Mouse (Mus musculus): Measurements from ENCODE around the gene Amph. TPM values are rescaled to one million over a fixed set of nuclear protein-coding genes. Genes with fewer than 3 reads are reported as not detected.

Gene Amph
- polyA plus RNA-seq, 1 experiment from 2014 or later: 17.3 TPM

GRCm38 (mm10) chr13:19031916-19032688 is 84.1 kb downstream of the Amph start:
- no peaks in the 10 kb centered on the region for H3K4me1 ChIP-seq
- no peak overlapping the region for H3K27ac ChIP-seq
- H3K36me3 ChIP-seq: no peaks in the 10 kb centered on the region
- no peak for ATAC-seq (ENCODE audit: low FRiP score)
- H3K9ac ChIP-seq: no peak overlapping the region
- no peak overlapping the region for H3K4me3 ChIP-seq
- H3K27me3 ChIP-seq: no peaks in the 10 kb centered on the region
- 76% methylated on average over 8 of the region's 8 CpGs for WGBS
- H3K4me2 ChIP-seq (replicated peaks): no peak overlapping the region
- H3K9me3 ChIP-seq (replicated peaks): no peaks in the 10 kb centered on the region

DNA sequence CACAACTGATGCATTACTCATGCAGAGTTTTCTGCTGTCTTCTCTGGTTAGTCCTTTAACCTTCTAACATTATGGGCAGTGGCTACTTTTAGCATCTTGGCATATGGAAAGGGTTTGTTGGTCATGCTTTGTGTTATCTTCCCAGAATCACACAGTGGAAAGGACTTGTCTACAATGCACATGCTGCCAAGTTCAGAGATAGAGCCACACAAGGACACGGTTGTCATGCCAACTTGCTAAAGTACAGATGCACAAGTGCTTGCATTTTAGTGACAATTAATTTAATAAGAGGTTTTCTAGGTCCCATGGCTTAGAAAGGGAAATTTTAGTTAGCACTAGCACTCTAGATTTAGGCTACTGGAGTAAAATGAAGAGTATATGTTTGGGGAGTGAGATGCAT is 104.1 kb downstream of the Amph start:
- WGBS: 78% methylated on average over 1 of the region's 1 CpGs
- Histone ChIP-seq H3K9ac (no peak overlapping the region), H3K27ac (no peak overlapping the region), H3K27me3 (no peaks in the 10 kb centered on the region), H3K4me1 (no peaks in the 10 kb centered on the region), H3K4me2 (replicated peaks) (no peak overlapping the region), H3K36me3 (no peaks in the 10 kb centered on the region), H3K4me3 (no peak overlapping the region), H3K9me3 (replicated peaks) (no peaks in the 10 kb centered on the region)
- no peak for ATAC-seq (ENCODE audit: low FRiP score)

- Histone ChIP-seq H3K27me3 (no peaks in the 10 kb centered on the region), H3K4me1 (no peaks in the 10 kb centered on the region), H3K36me3 (no peaks in the 10 kb centered on the region), H3K9me3 (replicated peaks) (no peaks in the 10 kb centered on the region), H3K4me2 (replicated peaks) (no peak overlapping the region), H3K27ac (no peak overlapping the region), H3K9ac (no peak overlapping the region), H3K4me3 (no peak overlapping the region)
- WGBS: 83% methylated on average over 2 of the region's 2 CpGs
- ATAC-seq (ENCODE audit: low FRiP score): no peak
Measured at GRCm38 (mm10) chr13:19054504-19054903, 106.5 kb downstream of the Amph start.

GRCm38 (mm10) chr13:19072261-19072660 is 124.3 kb downstream of the Amph start:
- H3K9me3 ChIP-seq (replicated peaks): no peaks in the 10 kb centered on the region
- H3K9ac ChIP-seq: no peak overlapping the region
- ATAC-seq (ENCODE audit: low FRiP score): no peak
- H3K36me3 ChIP-seq: no peaks in the 10 kb centered on the region
- H3K27me3 ChIP-seq: no peaks in the 10 kb centered on the region
- H3K4me2 ChIP-seq (replicated peaks): no peak overlapping the region
- no peak overlapping the region for H3K27ac ChIP-seq
- H3K4me1 ChIP-seq: no peaks in the 10 kb centered on the region
- no peak overlapping the region for H3K4me3 ChIP-seq

GRCm38 (mm10) chr13:19077427-19077826 is 129.4 kb downstream of the Amph start:
- WGBS: 98% methylated on average over 2 of the region's 2 CpGs
- no peak overlapping the region for H3K4me2 ChIP-seq (replicated peaks)
- no peak for ATAC-seq (ENCODE audit: low FRiP score)

DNA sequence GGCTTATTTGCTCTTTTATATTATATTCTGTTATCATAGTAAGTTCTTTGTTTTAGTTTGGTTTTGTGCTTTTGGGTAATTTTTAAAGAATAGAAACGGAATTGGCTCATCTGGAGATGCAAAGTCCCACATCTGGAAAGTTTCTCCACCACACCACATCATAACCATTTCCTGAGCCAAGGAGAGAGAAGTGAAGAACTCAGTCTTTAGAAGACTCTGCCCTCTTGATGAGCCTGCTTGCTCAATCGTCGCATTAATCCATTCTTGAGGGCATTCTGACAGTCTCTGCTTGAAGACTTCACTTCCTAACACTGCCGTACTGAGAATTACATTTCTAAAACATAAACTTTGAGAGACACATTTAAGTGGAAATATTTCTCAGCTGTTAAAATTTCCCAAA is 133.9 kb downstream of the Amph start:
- ATAC-seq (ENCODE audit: low FRiP score): no peak
- no peaks in the 10 kb centered on the region for H3K27me3 ChIP-seq
- H3K27ac ChIP-seq: no peak overlapping the region
- no peak overlapping the region for H3K9ac ChIP-seq
- H3K9me3 ChIP-seq (replicated peaks): no peaks in the 10 kb centered on the region
- H3K36me3 ChIP-seq: no peaks in the 10 kb centered on the region
- no peaks in the 10 kb centered on the region for H3K4me1 ChIP-seq
- no peak overlapping the region for H3K4me3 ChIP-seq
- WGBS: 93% methylated on average over 4 of the region's 4 CpGs
- no peak overlapping the region for H3K4me2 ChIP-seq (replicated peaks)

More at GRCm38 (mm10) chr13:19077427-19077826, 129.4 kb downstream of the Amph start:
- Histone ChIP-seq H3K27me3 (no peaks in the 10 kb centered on the region), H3K27ac (no peak overlapping the region), H3K9ac (no peak overlapping the region), H3K4me3 (no peak overlapping the region), H3K4me1 (no peaks in the 10 kb centered on the region), H3K9me3 (replicated peaks) (no peaks in the 10 kb centered on the region), H3K36me3 (no peaks in the 10 kb centered on the region)

DNA sequence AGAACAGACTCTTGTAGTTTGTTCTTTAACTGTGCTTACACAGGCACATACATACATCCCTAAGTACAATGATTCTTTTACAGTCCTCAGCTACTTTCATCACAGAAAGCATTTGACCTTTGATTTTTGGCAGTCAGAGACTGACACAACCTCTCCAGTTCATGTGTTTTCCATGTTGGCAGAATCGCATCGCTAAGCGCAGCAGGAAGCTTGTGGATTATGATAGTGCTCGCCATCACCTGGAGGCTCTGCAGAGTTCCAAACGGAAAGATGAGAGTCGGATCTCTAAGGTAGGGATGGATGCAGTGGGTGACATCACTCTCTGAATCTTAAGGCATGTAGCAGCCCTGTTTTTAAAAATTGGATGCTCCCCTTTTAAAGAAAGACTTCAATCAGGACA is 146.6 kb downstream of the Amph start:
- 91% methylated on average over 6 of the region's 6 CpGs for WGBS
- no peak overlapping the region for H3K4me2 ChIP-seq (replicated peaks)

GRCm38 (mm10) chr13:19097117-19097516 is 149.1 kb downstream of the Amph start:
- Histone ChIP-seq H3K36me3 (no peaks in the 10 kb centered on the region), H3K4me1 (no peaks in the 10 kb centered on the region), H3K9ac (no peak overlapping the region), H3K27me3 (no peaks in the 10 kb centered on the region), H3K4me3 (no peak overlapping the region), H3K4me2 (replicated peaks) (no peak overlapping the region), H3K27ac (no peak overlapping the region), H3K9me3 (replicated peaks) (no peaks in the 10 kb centered on the region)
- ATAC-seq (ENCODE audit: low FRiP score): no peak
- WGBS: 91% methylated on average over 4 of the region's 4 CpGs

More for the DNA sequence above, 146.6 kb downstream of the Amph start:
- Histone ChIP-seq H3K36me3 (no peaks in the 10 kb centered on the region), H3K9ac (no peak overlapping the region), H3K9me3 (replicated peaks) (no peaks in the 10 kb centered on the region), H3K27me3 (no peaks in the 10 kb centered on the region), H3K4me3 (no peak overlapping the region), H3K4me1 (no peaks in the 10 kb centered on the region), H3K27ac (no peak overlapping the region)
- ATAC-seq (ENCODE audit: low FRiP score): no peak

- no peaks in the 10 kb centered on the region for H3K36me3 ChIP-seq
- no peak for ATAC-seq (ENCODE audit: low FRiP score)
- WGBS: 92% methylated on average over 10 of the region's 10 CpGs
- no peaks in the 10 kb centered on the region for H3K4me1 ChIP-seq
- no peak overlapping the region for H3K4me3 ChIP-seq
- no peak overlapping the region for H3K4me2 ChIP-seq (replicated peaks)
- no peak overlapping the region for H3K9ac ChIP-seq
- no peaks in the 10 kb centered on the region for H3K9me3 ChIP-seq (replicated peaks)
- H3K27ac ChIP-seq: no peak overlapping the region
- no peaks in the 10 kb centered on the region for H3K27me3 ChIP-seq
Measured at GRCm38 (mm10) chr13:19101889-19102402, 153.9 kb downstream of the Amph start.

DNA sequence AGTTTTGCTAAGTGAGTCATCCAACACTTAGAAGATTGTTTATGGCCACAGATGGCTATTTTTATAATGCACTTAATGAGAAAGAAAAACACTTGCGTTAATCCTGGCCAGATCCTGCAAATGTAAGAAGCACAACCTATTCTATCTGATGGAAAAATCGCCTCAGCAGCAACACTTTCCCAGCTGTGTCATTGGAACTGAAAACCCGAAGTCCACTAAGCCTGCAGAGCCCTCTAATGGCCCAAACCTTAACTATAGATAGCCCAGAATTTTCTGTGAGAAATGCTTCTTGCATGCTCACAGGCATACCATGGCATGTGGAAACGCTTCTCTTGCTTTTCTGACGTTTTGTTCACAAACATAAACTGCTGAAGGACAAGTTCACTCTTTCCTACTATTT is 158.4 kb downstream of the Amph start:
- no peak overlapping the region for H3K9ac ChIP-seq
- no peak overlapping the region for H3K27ac ChIP-seq
- H3K4me1 ChIP-seq: 0 out of 2 replicates have a peak, but pooled peaks cover 3% of the 10 kb centered on the region
- H3K4me3 ChIP-seq: no peak overlapping the region
- H3K4me2 ChIP-seq (replicated peaks): no peak overlapping the region
- no peaks in the 10 kb centered on the region for H3K9me3 ChIP-seq (replicated peaks)
- ATAC-seq (ENCODE audit: low FRiP score): no peak
- H3K27me3 ChIP-seq: no peaks in the 10 kb centered on the region
- WGBS: 64% methylated on average over 5 of the region's 5 CpGs
- no peaks in the 10 kb centered on the region for H3K36me3 ChIP-seq

DNA sequence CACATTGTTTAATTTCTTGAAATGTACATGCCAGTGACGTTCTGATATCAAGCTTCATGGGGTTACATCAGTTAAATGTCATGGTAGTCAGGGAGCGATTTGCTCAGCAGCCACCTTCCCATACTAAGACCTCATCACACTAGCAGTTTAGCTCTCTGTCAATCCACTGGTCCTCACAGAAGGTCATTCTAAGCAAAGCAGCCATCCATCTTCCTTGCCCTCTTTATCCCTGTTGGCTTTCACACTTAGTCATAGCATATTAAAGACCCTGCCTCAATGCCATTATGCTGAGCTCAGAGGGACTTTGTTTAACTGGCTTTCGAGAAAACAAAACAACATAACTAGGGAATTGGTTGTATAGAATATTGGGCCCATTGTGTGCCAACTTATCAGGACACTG is 161.3 kb downstream of the Amph start:
- no peaks in the 10 kb centered on the region for H3K9me3 ChIP-seq (replicated peaks)
- 41% methylated on average over 3 of the region's 3 CpGs for WGBS
- ATAC-seq (ENCODE audit: low FRiP score): peak; percentile 63; the same call in 1 of the 2 replicates

DNA sequence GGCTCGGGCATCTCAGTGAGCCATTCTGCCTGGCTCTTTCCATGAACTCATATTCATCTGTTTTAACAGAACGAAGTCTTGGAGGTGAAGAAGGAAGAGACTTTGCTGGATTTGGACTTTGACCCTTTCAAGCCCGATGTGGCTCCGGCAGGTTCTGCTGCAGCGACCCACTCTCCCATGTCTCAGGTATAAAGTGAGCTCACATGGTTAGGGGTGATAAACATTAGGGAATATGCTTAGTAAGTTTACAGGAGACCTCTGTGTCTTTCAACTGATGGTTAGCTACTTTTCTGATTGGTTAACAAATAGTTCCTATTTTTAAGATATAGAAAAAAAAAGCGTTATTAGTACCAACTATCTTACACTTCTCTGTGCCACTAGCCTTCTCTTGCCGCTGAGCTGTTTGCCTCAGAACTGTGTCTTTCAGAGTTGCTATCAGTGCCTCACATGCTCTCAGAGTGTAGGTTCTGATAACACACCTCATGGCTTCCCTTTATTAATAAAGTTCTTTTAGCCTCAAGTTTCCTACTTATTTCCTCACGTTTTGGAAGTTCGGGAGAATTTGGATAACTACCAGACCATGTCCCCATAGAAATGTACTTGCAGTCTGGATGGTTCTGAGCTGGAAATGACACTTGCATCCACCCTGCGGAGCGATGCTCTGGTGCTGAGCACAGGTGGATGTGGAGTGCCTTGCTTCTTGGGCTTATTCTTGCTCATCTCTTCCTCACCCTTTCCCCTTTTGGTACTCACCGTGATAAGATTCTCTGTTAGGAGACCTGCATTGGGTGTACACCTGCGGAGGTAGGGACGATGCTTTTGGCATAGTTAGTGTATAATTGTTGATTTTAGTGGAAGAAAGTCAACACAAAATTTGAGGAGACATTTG is 165.3 kb downstream of the Amph start:
- Histone ChIP-seq H3K4me3 (no peak overlapping the region), H3K4me1 (0 out of 2 replicates have a peak, but pooled peaks cover 3% of the 10 kb centered on the region), H3K36me3 (no peaks in the 10 kb centered on the region), H3K9ac (no peak overlapping the region), H3K4me2 (replicated peaks) (no peak overlapping the region), H3K27ac (no peak overlapping the region), H3K9me3 (replicated peaks) (no peaks in the 10 kb centered on the region), H3K27me3 (no peaks in the 10 kb centered on the region)
- 94% methylated on average over 14 of the region's 14 CpGs for WGBS
- no peak for ATAC-seq (ENCODE audit: low FRiP score)

More for the DNA sequence above, 161.3 kb downstream of the Amph start:
- H3K4me2 ChIP-seq (replicated peaks): no peak overlapping the region
- no peak overlapping the region for H3K9ac ChIP-seq
- no peaks in the 10 kb centered on the region for H3K36me3 ChIP-seq
- 0 out of 2 replicates have a peak, but pooled peaks cover 3% of the 10 kb centered on the region for H3K4me1 ChIP-seq
- H3K27ac ChIP-seq: no peak overlapping the region
- no peak overlapping the region for H3K4me3 ChIP-seq
- no peaks in the 10 kb centered on the region for H3K27me3 ChIP-seq
